Mouse (Mus musculus) heart, postnatal 0 days (tissue): ENCODE measurements around the gene Epas1. TPM values are rescaled to one million over a fixed set of nuclear protein-coding genes. Genes with fewer than 3 reads are reported as not detected.
A peak's percentile ranks its signal among the peaks of the same experiment; 100 is the strongest.

Experiments
- ATAC-seq: fragments of 200-750 bp; cut with Nextera tagmentation; 2 replicates; pipeline ENCODE4 v1.8.0; 2017; ENCODE audit warnings: low read depth, moderate number of reproducible peaks, moderate library complexity; ENCODE audit not compliant: insufficient read depth
- DNase-seq: peaks from one replicate; pipeline ENCODE4 v3.0.0-alpha.2; 2016; ENCODE audit warnings: low spot score
- H3K27ac ChIP-seq: fragments of 300-500 bp; sonication (generic); 2 replicates; pipeline ENCODE4 v1.5.1; 2014; ENCODE audit warnings: low read depth, mild to moderate bottlenecking
- H3K27me3 ChIP-seq: fragments of 300-500 bp; sonication (generic); 2 replicates; pipeline ENCODE4 v1.6.1; 2014; ENCODE audit warnings: low read length, mixed read lengths; ENCODE audit not compliant: control insufficient read depth, insufficient read depth
- H3K36me3 ChIP-seq: fragments of 300-500 bp; sonication (generic); replicated peaks from 2 replicates; pipeline ENCODE4 v1.6.1; 2014; ENCODE audit warnings: low read length, mixed read lengths; ENCODE audit not compliant: control insufficient read depth, insufficient read depth
- H3K4me1 ChIP-seq: fragments of 300-500 bp; sonication (generic); 2 replicates; pipeline ENCODE4 v1.6.1; 2014; ENCODE audit warnings: antibody characterized with exemption; ENCODE audit not compliant: control insufficient read depth, insufficient read depth
- H3K4me2 ChIP-seq: fragments of 300-500 bp; sonication (generic); 2 replicates; pipeline ENCODE4 v1.6.1; 2014; ENCODE audit warnings: low read depth, mild to moderate bottlenecking, low read length, moderate library complexity
- H3K4me3 ChIP-seq: fragments of 300-500 bp; sonication (generic); 2 replicates; pipeline ENCODE4 v1.5.1; 2014; ENCODE audit warnings: low read depth, low read length
- H3K9ac ChIP-seq: fragments of 300-500 bp; sonication (generic); replicated peaks from 2 replicates; pipeline ENCODE4 v1.6.1; 2014; ENCODE audit warnings: low read depth, low read length, mixed read lengths
- H3K9me3 ChIP-seq: fragments of 300-500 bp; sonication (generic); replicated peaks from 2 replicates; pipeline ENCODE4 v1.6.1; 2016; ENCODE audit warnings: low read length; ENCODE audit not compliant: control insufficient read depth
- CTCF ChIP-seq: IDR thresholded peaks from 2 replicates; pipeline ENCODE4 v1.5.1; 2016; ENCODE audit warnings: antibody characterized with exemption, control low read depth, low read depth
- EP300 ChIP-seq: IDR thresholded peaks from 2 replicates; pipeline ENCODE4 v1.6.1; 2016; ENCODE audit warnings: antibody characterized with exemption, low read depth
- WGBS: fragments of 180-500 bp; shearing (Covaris S2); extraction: QIAGEN DNeasy Blood & Tissue Kit; methylation state at CpG from one replicate; pipeline ENCODE4 v1.1.7; 2014; 5-methylcytosine and 5-hydroxymethylcytosine counted together
- polyA plus RNA-seq: library from polyadenylated mRNA; unstranded; fragments of >200 nt; fragmentation: Nextera tagmentation; extraction: Ambion mirVana; gene quantifications from 2 replicates; pipeline ENCODE4 v1.2.1, GENCODE M21; 2015
- total RNA-seq: library from RNA; depleted of rRNA; stranded (reverse); fragments of >200 nt; gene quantifications from 2 replicates; pipeline ENCODE4 v1.2.3, GENCODE M21; 2014; ENCODE audit warnings: low replicate concordance

Epas1 gene
- total and polyA plus RNA-seq, 2 experiments from 2014 or later, result 9.1 to 28.7 TPM

GRCm38 (mm10) chr17:86776538-86776937 lies 23.0 kb downstream of the Epas1 start:
- no peaks in the 10 kb centered on the region for H3K9me3 ChIP-seq
- DNase-seq (no peak), ATAC-seq (no peak)
- no peak overlapping the region for H3K27ac ChIP-seq
- no peaks in the 10 kb centered on the region for H3K36me3 ChIP-seq
- no peak overlapping the region for H3K9ac ChIP-seq
- 69% methylated on average over 12 of the region's 12 CpGs for WGBS
- H3K4me1 ChIP-seq, result peaks cover 21% of the 10 kb centered on the region
- H3K4me3 ChIP-seq, result no peak overlapping the region
- H3K27me3 ChIP-seq, result no peaks in the 10 kb centered on the region
- H3K4me2 ChIP-seq, result no peak overlapping the region
- TF ChIP-seq CTCF (no peak), EP300 (no peak)

- no peaks in the 10 kb centered on the region for H3K36me3 ChIP-seq
- H3K9me3 ChIP-seq, result no peaks in the 10 kb centered on the region
- no peak overlapping the region for H3K4me3 ChIP-seq
- H3K9ac ChIP-seq, result no peak overlapping the region
- ATAC-seq (no peak), DNase-seq (no peak)
- H3K4me1 ChIP-seq, result peaks cover 36% of the 10 kb centered on the region
- 91% methylated on average over 6 of the region's 6 CpGs for WGBS
- no peak overlapping the region for H3K4me2 ChIP-seq
- TF ChIP-seq EP300 (no peak), CTCF (no peak)
- no peak overlapping the region for H3K27ac ChIP-seq
- no peaks in the 10 kb centered on the region for H3K27me3 ChIP-seq
These were observed 24.6 kb downstream of the Epas1 start for GRCm38 (mm10) chr17:86778147-86778546.

- Histone ChIP-seq H3K9me3 (no peaks in the 10 kb centered on the region), H3K27me3 (no peaks in the 10 kb centered on the region), H3K9ac (no peak overlapping the region), H3K4me2 (no peak overlapping the region), H3K27ac (no peak overlapping the region), H3K4me3 (no peak overlapping the region), H3K36me3 (no peaks in the 10 kb centered on the region), H3K4me1 (peaks cover 43% of the 10 kb centered on the region)
- TF ChIP-seq EP300 (no peak), CTCF (no peak)
- no peak for DNase-seq
- WGBS, result 67% methylated on average over 15 of the region's 15 CpGs
- ATAC-seq, result no peak
These were observed 26.0 kb downstream of the Epas1 start for GRCm38 (mm10) chr17:86779191-86780130.

GRCm38 (mm10) chr17:86780708-86781318 lies 27.3 kb downstream of the Epas1 start:
- WGBS, result 18% methylated on average over 6 of the region's 6 CpGs
- Histone ChIP-seq H3K9me3 (no peaks in the 10 kb centered on the region), H3K27ac (peak overlapping the region; percentile 39), H3K4me3 (no peak overlapping the region), H3K4me1 (peaks cover 48% of the 10 kb centered on the region), H3K9ac (no peak overlapping the region), H3K27me3 (no peaks in the 10 kb centered on the region), H3K4me2 (no peak overlapping the region), H3K36me3 (no peaks in the 10 kb centered on the region)
- TF ChIP-seq EP300, result no peak
- TF ChIP-seq CTCF, result no peak
- DNase-seq (peak; percentile 51), ATAC-seq (no peak; the same call in 1 of the 2 replicates)

GRCm38 (mm10) chr17:86781755-86782400 lies 28.4 kb downstream of the Epas1 start:
- 22% methylated on average over 12 of the region's 12 CpGs for WGBS
- no peak for TF ChIP-seq EP300
- no peak for TF ChIP-seq CTCF
- Histone ChIP-seq H3K27me3 (no peaks in the 10 kb centered on the region), H3K4me2 (no peak overlapping the region), H3K9ac (no peak overlapping the region), H3K27ac (peak overlapping the region; percentile 40), H3K9me3 (no peaks in the 10 kb centered on the region), H3K4me1 (peaks cover 47% of the 10 kb centered on the region), H3K36me3 (no peaks in the 10 kb centered on the region), H3K4me3 (no peak overlapping the region)
- no peak for DNase-seq
- no peak for ATAC-seq
